12 mouse cellular contexts compared by ENCODE assay signal in the genomic region with DNA sequence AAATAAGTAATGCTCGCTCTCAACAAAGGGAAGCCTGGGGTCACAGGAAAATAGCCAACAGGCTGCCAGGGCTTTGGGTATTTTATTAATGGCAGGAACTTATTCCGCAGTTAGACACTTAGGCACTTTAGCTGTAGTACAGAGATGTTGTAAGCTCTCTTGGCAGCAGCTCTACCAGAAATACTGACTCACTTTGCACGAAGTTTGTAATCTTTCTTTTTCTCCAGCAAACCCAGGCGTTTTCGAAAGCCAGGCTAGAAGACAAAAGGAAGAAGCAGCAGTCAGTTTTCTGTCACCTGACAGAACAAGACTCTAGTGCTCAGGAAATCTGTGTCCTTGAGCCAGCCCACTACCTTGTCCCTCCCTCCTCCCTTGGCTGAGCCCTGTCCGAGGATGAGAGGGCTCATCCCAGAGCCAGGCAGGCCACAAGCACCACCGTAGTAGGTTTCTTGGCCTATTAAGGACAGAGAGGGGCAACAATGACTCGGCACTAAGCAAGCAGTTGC. TPM values are rescaled to one million over a fixed set of nuclear protein-coding genes. Genes with fewer than 3 reads are reported as not detected.
DNase-seq lines count a peak whose midpoint lies in the region; ATAC-seq and TF ChIP-seq lines count a peak whose summit lies in the region.
"Had no signal": no experiment of that assay in that cellular context is flagged by ENCODE, and none has a peak within 500 bp of the region (broad histone marks: within the 10 kb centered on the region; RNA-seq: fewer than 3 reads in every experiment).

No protein-coding gene starts in this region.

- no peak overlapping the region for H3K4me3 ChIP-seq in heart, embryonic 11.5 days (ENCODE audit: low read depth, low read length)
- H3K4me3 ChIP-seq in megakaryocyte, embryonic 14.5 days (replicated peaks) = peak overlapping the region; percentile 64
- no peak overlapping the region for H3K4me3 ChIP-seq in brown adipose tissue, adult 24 weeks (ENCODE audit: insufficient read depth, low read depth, low read length)
- H3K4me3 ChIP-seq in stomach, postnatal 0 days (ENCODE audit: low read depth, low read length) = no peak overlapping the region
- H3K4me3 ChIP-seq: limb, embryonic 12.5 days had no signal

- H3K4me1 ChIP-seq in heart, embryonic 11.5 days (ENCODE audit: control insufficient read depth, insufficient read depth, low read length) = peaks cover 5% of the 10 kb centered on the region
- H3K4me1 ChIP-seq in megakaryocyte, embryonic 14.5 days = peaks cover 47% of the 10 kb centered on the region
- no peaks in the 10 kb centered on the region for H3K4me1 ChIP-seq in brown adipose tissue, adult 24 weeks (ENCODE audit: control insufficient read depth, insufficient read depth, insufficient read length, low read length)
- no peaks in the 10 kb centered on the region for H3K4me1 ChIP-seq in stomach, postnatal 0 days (replicated peaks; ENCODE audit: control insufficient read depth, insufficient read depth)

- TF ChIP-seq EP300 in stomach, postnatal 0 days (optimal IDR thresholded peaks at IDR 0.05) = no peak

- intact Hi-C loops in heart, postnatal 14 days (cut with DNase I) = no loop called here

- no peak for ATAC-seq in heart, embryonic 11.5 days (replicated peaks; ENCODE audit: insufficient number of reproducible peaks, low FRiP score, low TSS enrichment)
- ATAC-seq in megakaryocyte, adult 5-6 weeks (ENCODE audit: poor library complexity, severe bottlenecking) = no peak
- no peak for ATAC-seq in stomach, postnatal 0 days (ENCODE audit: low FRiP score, low TSS enrichment)
- no peak for ATAC-seq in erythroid progenitor cell, adult 5-6 weeks (replicated peaks; ENCODE audit: low FRiP score, poor library complexity, severe bottlenecking)
- ATAC-seq: forebrain, postnatal 0 days had no signal

- H3K4me2 ChIP-seq in heart, embryonic 11.5 days = no peak overlapping the region
- no peak overlapping the region for H3K4me2 ChIP-seq in stomach, postnatal 0 days (replicated peaks; ENCODE audit: low read depth)
- H3K4me2 ChIP-seq: limb, embryonic 12.5 days had no signal

- TF ChIP-seq CTCF in stomach, postnatal 0 days (IDR thresholded peaks at IDR 0.05; ENCODE audit: low read depth) = no peak

- no peaks in the 10 kb centered on the region for H3K9me3 ChIP-seq in heart, embryonic 11.5 days (replicated peaks; ENCODE audit: control insufficient read depth, low read length)
- no peaks in the 10 kb centered on the region for H3K9me3 ChIP-seq in megakaryocyte, embryonic 14.5 days
- H3K9me3 ChIP-seq in stomach, postnatal 0 days (ENCODE audit: control insufficient read depth, low read length) = no peaks in the 10 kb centered on the region
- H3K9me3 ChIP-seq: limb, embryonic 12.5 days had no signal

- WGBS in heart, embryonic 11.5 days (ENCODE audit: insufficient replicate concordance) = 79% methylated on average over 8 of the region's 8 CpGs
- WGBS in stomach, postnatal 0 days = 65% methylated on average over 8 of the region's 8 CpGs

- peak overlapping the region; percentile 55 for H3K27ac ChIP-seq in heart, embryonic 11.5 days (ENCODE audit: low read depth, low read length)
- 0 out of 2 replicates have a peak overlapping the region, but pooled peaks have one; percentile 7 for H3K27ac ChIP-seq in brown adipose tissue, adult 24 weeks (replicated peaks; ENCODE audit: low read depth, low read length)
- H3K27ac ChIP-seq in stomach, postnatal 0 days (replicated peaks) = peak overlapping the region; percentile 58
- H3K27ac ChIP-seq: limb, embryonic 12.5 days had no signal

- no peaks in the 10 kb centered on the region for H3K27me3 ChIP-seq in heart, embryonic 11.5 days (ENCODE audit: control insufficient read depth, insufficient read depth, low read length)
- H3K27me3 ChIP-seq in megakaryocyte, embryonic 14.5 days (replicated peaks) = no peaks in the 10 kb centered on the region
- no peaks in the 10 kb centered on the region for H3K27me3 ChIP-seq in stomach, postnatal 0 days (ENCODE audit: control insufficient read depth, insufficient read depth, low read length)
- H3K27me3 ChIP-seq: limb, embryonic 12.5 days had no signal

- H3K36me3 ChIP-seq in heart, embryonic 11.5 days (ENCODE audit: control insufficient read depth, insufficient read depth, low read length) = peaks cover 15% of the 10 kb centered on the region
- peaks cover 78% of the 10 kb centered on the region for H3K36me3 ChIP-seq in megakaryocyte, embryonic 14.5 days (replicated peaks; ENCODE audit: low read length)
- H3K36me3 ChIP-seq in stomach, postnatal 0 days (ENCODE audit: control insufficient read depth, insufficient read depth, low read length) = peaks cover 15% of the 10 kb centered on the region

- DNase-seq in heart, postnatal 14 days = no peak
- no peak for DNase-seq in stomach, postnatal 0 days (ENCODE audit: low spot score)
- DNase-seq: cerebellum, postnatal 36 days; forebrain, postnatal 0 days; right cerebral cortex, postnatal 25 days had no signal

- no peak overlapping the region for H3K9ac ChIP-seq in heart, embryonic 11.5 days (ENCODE audit: low read depth, low read length)
- H3K9ac ChIP-seq in stomach, postnatal 0 days (ENCODE audit: low read length) = no peak overlapping the region
- H3K9ac ChIP-seq: forebrain, postnatal 0 days; limb, embryonic 12.5 days had no signal

RNA-seq across cellular contexts. Expression of gene Utp11, which starts 7.5 kb away (rescaled TPM):
- polyA plus RNA-seq in heart, embryonic 11.5 days (2014; fragmentation: Nextera tagmentation; extraction: Ambion mirVana) = 57.1 and 60.7 TPM in 2 replicates
- 10 to 100 TPM; 11.6 to 12.0 TPM for total RNA-seq in heart, postnatal 14 days (2021)
- 2.9 and 13.8 TPM in 2 replicates for polyA plus RNA-seq in megakaryocyte, embryonic 14.5 days (2012; ENCODE audit: insufficient read depth, low replicate concordance)
- total RNA-seq in megakaryocyte, adult 5-6 weeks (2015) = 39.3 and 42.0 TPM in 2 replicates
- total RNA-seq in megakaryocyte, adult 5-6 weeks (2017) = 34.1 and 39.4 TPM in 2 replicates
- 20.9 and 27.6 TPM in 2 replicates for polyA plus RNA-seq in brown adipose tissue, adult 24 weeks (2012; ENCODE audit: insufficient read depth, insufficient read length, missing spikeins)
- polyA plus RNA-seq in stomach, postnatal 0 days (2015; fragmentation: Nextera tagmentation; extraction: Ambion mirVana) = 105 TPM in 2 replicates
- total RNA-seq in erythroid progenitor cell, adult 5-6 weeks (2015; ENCODE audit: low replicate concordance) = 10.5 and 24.7 TPM in 2 replicates
- total RNA-seq in erythroid progenitor cell, adult 5-6 weeks (2017; ENCODE audit: low replicate concordance) = 9.0 and 11.4 TPM in 2 replicates

RNA-seq across cellular contexts. Expression of gene Fhl3, which starts 14.6 kb away (rescaled TPM):
- polyA plus RNA-seq in heart, embryonic 11.5 days (2014; fragmentation: Nextera tagmentation; extraction: Ambion mirVana) = 6.3 and 6.4 TPM in 2 replicates
- total RNA-seq in heart, postnatal 14 days (2021) = 10 to 100 TPM; 13.0 to 13.9 TPM
- polyA plus RNA-seq in megakaryocyte, embryonic 14.5 days (2012; ENCODE audit: insufficient read depth, low replicate concordance) = 122 and 166 TPM in 2 replicates
- 11.5 and 11.7 TPM in 2 replicates for total RNA-seq in megakaryocyte, adult 5-6 weeks (2015)
- total RNA-seq in megakaryocyte, adult 5-6 weeks (2017) = 4.2 and 5.0 TPM in 2 replicates
- polyA plus RNA-seq in brown adipose tissue, adult 24 weeks (2012; ENCODE audit: insufficient read depth, insufficient read length, missing spikeins) = 10.7 and 14.1 TPM in 2 replicates
- polyA plus RNA-seq in stomach, postnatal 0 days (2015; fragmentation: Nextera tagmentation; extraction: Ambion mirVana) = 7.4 and 9.0 TPM in 2 replicates
- 4.0 TPM in 1 of 2 replicates, not detected in the other for total RNA-seq in erythroid progenitor cell, adult 5-6 weeks (2015; ENCODE audit: low replicate concordance)
- total RNA-seq in erythroid progenitor cell, adult 5-6 weeks (2017; ENCODE audit: low replicate concordance) = 0.64 TPM in 1 of 2 replicates, not detected in the other

RNA-seq across cellular contexts. Expression of gene Sf3a3, which starts 28.6 kb away (rescaled TPM):
- 109 and 113 TPM in 2 replicates for polyA plus RNA-seq in heart, embryonic 11.5 days (2014; fragmentation: Nextera tagmentation; extraction: Ambion mirVana)
- 10 to 100 TPM; 19.2 to 21.5 TPM for total RNA-seq in heart, postnatal 14 days (2021)
- 2.2 and 29.0 TPM in 2 replicates for polyA plus RNA-seq in megakaryocyte, embryonic 14.5 days (2012; ENCODE audit: insufficient read depth, low replicate concordance)
- total RNA-seq in megakaryocyte, adult 5-6 weeks (2015) = 58.3 and 58.6 TPM in 2 replicates
- total RNA-seq in megakaryocyte, adult 5-6 weeks (2017) = 88.3 and 100 TPM in 2 replicates
- polyA plus RNA-seq in brown adipose tissue, adult 24 weeks (2012; ENCODE audit: insufficient read depth, insufficient read length, missing spikeins) = 19.2 and 21.2 TPM in 2 replicates
- 58.7 and 63.5 TPM in 2 replicates for polyA plus RNA-seq in stomach, postnatal 0 days (2015; fragmentation: Nextera tagmentation; extraction: Ambion mirVana)
- 21.3 and 37.7 TPM in 2 replicates for total RNA-seq in erythroid progenitor cell, adult 5-6 weeks (2015; ENCODE audit: low replicate concordance)
- total RNA-seq in erythroid progenitor cell, adult 5-6 weeks (2017; ENCODE audit: low replicate concordance) = 43.6 and 54.1 TPM in 2 replicates

RNA-seq across cellular contexts. Expression of gene Pou3f1, which starts 29.3 kb away (rescaled TPM):
- 0.21 and 0.24 TPM in 2 replicates for polyA plus RNA-seq in heart, embryonic 11.5 days (2014; fragmentation: Nextera tagmentation; extraction: Ambion mirVana)
- total RNA-seq in heart, postnatal 14 days (2021) = under 1 TPM in 1 of 2 experiments, not detected in 1; 0.07 TPM
- 0.12 TPM in 1 of 2 replicates, not detected in the other for polyA plus RNA-seq in megakaryocyte, embryonic 14.5 days (2012; ENCODE audit: insufficient read depth, low replicate concordance)
- total RNA-seq in megakaryocyte, adult 5-6 weeks (2015) = not detected in 2 replicates
- not detected in 2 replicates for total RNA-seq in megakaryocyte, adult 5-6 weeks (2017)
- polyA plus RNA-seq in brown adipose tissue, adult 24 weeks (2012; ENCODE audit: insufficient read depth, insufficient read length, missing spikeins) = 0.52 TPM in 1 of 2 replicates, not detected in the other
- 0.13 TPM in 2 replicates for polyA plus RNA-seq in stomach, postnatal 0 days (2015; fragmentation: Nextera tagmentation; extraction: Ambion mirVana)
- not detected in 2 replicates for total RNA-seq in erythroid progenitor cell, adult 5-6 weeks (2015; ENCODE audit: low replicate concordance)
- total RNA-seq in erythroid progenitor cell, adult 5-6 weeks (2017; ENCODE audit: low replicate concordance) = not detected in 2 replicates
- total RNA-seq: hematopoietic stem cell, adult 5-6 weeks had no signal

RNA-seq across cellular contexts. Expression of gene Inpp5b, which starts 55.7 kb away (rescaled TPM):
- polyA plus RNA-seq in heart, embryonic 11.5 days (2014; fragmentation: Nextera tagmentation; extraction: Ambion mirVana) = 18.5 and 19.2 TPM in 2 replicates
- 10 to 100 TPM; 12.5 to 13.6 TPM for total RNA-seq in heart, postnatal 14 days (2021)
- 5.7 and 22.3 TPM in 2 replicates for polyA plus RNA-seq in megakaryocyte, embryonic 14.5 days (2012; ENCODE audit: insufficient read depth, low replicate concordance)
- 32.6 and 45.0 TPM in 2 replicates for total RNA-seq in megakaryocyte, adult 5-6 weeks (2015)
- 40.7 and 48.4 TPM in 2 replicates for total RNA-seq in megakaryocyte, adult 5-6 weeks (2017)
- polyA plus RNA-seq in brown adipose tissue, adult 24 weeks (2012; ENCODE audit: insufficient read depth, insufficient read length, missing spikeins) = 9.0 and 15.7 TPM in 2 replicates
- 23.5 and 24.8 TPM in 2 replicates for polyA plus RNA-seq in stomach, postnatal 0 days (2015; fragmentation: Nextera tagmentation; extraction: Ambion mirVana)
- 49.9 and 84.0 TPM in 2 replicates for total RNA-seq in erythroid progenitor cell, adult 5-6 weeks (2015; ENCODE audit: low replicate concordance)
- total RNA-seq in erythroid progenitor cell, adult 5-6 weeks (2017; ENCODE audit: low replicate concordance) = 40.2 and 70.5 TPM in 2 replicates

Comparison
In these comparisons a context has a peak if more than half of its experiments do, and no peak if none do; other contexts are left out.
1. H3K27ac ChIP-seq: peak in every context shown above with its lines; median percentile 58 in stomach, postnatal 0 days; 55 in heart, embryonic 11.5 days; 7 in brown adipose tissue, adult 24 weeks.